Mouse (Mus musculus) liver (tissue): ENCODE measurements around the gene Fetub.
"Not testable (repeated sequence)": the region's sequence is repeated elsewhere in the genome, so short reads cannot be mapped to it uniquely, and the experiment has no call there.

ENCODE experiments used
- DNase-seq: peaks from one replicate; pipeline ENCODE4 v3.0.0-alpha.2; 2020; ENCODE audit warnings: mixed read lengths

Fetub gene

DNA sequence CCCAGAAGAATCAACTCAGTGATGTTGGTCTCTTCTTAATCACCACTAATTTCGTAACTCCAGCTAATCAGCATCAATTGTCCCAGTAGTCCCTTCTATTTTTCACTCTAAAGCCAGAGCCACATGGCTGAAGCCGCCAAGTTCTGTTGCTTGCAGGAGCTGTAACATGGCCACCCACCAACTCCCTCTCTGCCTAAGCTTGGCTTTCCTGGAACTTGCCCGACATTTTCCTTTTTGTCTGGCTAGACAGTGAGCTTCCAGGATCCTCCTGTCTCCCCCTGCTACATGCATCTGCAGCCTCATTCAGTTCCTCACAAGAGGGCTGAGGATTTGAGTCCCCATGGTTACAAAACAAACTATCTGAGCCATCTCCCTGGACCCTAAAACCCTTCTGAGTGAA, 6.1 kb upstream of the Fetub start:
- no peak for DNase-seq

DNA sequence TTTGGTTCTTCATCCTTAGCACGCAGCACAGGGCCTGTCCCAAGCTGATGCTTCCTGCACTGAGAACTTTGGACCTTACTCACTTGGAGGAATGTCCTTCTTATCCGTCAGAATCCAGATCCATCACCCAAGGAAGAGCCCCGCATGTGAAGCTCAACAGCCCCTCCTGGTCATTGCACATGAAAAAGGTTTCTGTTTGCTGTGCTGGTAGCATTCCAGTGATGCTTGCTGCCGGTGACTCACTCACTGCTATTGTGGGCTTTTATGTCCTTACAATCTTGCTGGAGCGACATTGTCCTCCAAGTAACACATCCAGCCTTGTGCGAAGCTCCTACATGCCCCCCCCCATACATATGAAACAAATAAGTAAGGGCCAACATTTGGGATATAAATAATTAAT, 5.2 kb upstream of the Fetub start:
- DNase-seq = no peak

DNA sequence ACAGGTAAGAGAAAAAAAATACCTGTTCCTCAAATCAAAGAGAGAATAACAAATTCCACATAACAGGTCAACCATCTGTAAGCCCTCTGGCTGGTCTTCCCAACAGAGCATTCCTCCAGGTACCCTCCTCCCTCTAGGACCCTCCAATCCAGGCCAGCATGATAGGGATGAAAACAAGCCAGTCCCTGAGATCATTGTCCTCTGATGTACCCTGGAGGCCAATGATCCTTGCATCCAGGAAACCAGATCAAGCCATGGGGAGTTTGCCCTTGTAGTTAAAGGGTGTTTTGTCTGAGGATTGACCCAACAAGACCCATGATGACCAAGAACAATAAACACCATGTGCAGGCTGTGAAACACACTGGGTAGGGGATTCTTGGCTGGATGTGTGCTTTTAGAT, 3.9 kb upstream of the Fetub start:
- DNase-seq = no peak

DNA sequence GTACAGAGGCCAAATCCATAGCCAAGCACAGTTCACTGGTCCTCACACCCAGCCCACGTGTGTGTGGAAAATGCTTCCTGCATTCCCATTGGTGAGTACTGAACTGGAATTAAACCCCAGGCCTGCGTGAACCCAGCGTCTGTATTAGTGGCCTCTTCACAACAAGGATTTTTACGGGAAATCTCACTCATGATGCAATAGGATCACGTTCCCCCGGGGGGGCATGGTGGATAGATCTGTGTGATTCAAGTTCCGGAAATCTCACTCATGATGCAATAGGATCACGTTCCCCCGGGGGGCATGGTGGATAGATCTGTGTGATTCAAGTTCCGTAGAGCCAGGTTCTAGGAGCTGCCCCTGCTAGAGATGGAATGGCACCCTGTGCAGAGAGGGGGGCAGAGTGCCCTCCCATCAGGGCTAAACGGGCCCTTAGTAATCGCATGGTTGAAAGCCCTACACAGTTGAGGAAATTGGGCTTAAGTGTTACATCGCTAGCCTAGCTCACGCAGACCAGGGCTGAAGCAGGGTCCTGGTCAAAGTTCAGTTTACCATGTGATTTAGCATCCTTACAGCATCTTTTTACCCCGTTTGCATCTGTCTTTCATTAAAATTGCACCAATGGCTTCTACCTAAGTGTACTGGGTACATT, 654 bp downstream of the Fetub start:
- DNase-seq = no peak

GRCm38 (mm10) chr16:22919971-22920854, 2.1 kb downstream of the Fetub start:
- DNase-seq = peak; percentile 15

- no peak for DNase-seq
Measured at GRCm38 (mm10) chr16:22921761-22922160, 3.6 kb downstream of the Fetub start.

GRCm38 (mm10) chr16:22922433-22922832, 4.3 kb downstream of the Fetub start:
- DNase-seq = no peak

DNA sequence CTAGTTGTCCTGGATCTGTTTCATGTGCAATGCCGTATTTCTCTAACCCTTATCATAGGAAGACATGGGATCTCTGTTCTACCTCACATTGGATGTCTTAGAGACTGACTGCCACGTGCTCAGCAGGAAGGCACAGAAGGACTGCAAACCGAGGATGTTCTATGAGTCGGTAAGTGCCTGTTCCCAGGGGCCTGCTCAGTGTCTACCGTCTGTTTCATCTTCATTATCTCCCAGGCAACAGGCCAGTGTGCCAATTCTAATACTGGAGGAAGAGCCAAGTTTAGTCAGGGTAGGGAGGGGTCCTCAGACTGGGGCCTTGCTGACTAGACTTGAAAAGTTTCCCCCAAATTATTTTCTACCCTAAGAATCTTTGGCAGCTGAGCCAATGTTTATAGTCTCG, 11.4 kb downstream of the Fetub start:
- no peak for DNase-seq

DNA sequence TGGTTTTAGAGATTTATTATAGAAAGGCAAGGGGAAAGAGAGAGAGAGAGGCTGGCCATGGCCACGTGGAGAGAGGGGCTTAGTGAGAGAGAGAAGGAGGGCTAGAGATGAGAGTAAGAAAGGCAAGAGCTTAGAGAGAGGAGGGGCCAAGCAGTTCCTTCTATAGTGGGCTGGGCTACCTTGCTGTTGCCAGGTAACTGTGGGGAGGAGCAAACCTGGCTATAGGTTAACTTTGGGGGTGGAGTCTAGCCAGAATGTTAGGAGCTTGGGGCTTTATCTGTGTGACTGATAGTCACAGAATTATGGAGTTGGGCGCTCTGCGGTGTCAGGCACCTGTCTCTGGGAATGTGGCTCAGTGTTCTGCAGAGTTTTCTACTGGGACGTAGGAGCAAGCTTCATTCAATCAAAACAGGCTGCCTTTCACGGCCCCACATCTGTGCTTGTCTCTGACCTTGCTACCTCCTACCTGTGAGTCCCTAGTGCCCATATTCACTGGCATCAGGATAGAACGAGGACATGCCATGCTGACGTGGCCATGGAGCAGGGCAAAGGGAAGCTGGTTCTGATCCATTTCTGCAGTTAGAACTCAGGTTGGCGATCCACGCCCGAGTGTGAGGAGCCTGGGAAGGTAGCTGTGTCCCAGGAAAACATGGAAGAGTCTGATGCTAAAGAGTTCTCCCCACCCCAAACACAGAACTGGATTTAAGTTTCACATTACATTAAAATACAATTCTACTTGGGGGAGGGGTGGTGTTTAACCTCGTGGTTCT, 13.5 kb downstream of the Fetub start:
- no peak for DNase-seq

- no peak for DNase-seq
Measured at GRCm38 (mm10) chr16:22937631-22938030, 19.5 kb downstream of the Fetub start.

GRCm38 (mm10) chr16:22938541-22938940, 20.4 kb downstream of the Fetub start:
- DNase-seq = no peak

DNA sequence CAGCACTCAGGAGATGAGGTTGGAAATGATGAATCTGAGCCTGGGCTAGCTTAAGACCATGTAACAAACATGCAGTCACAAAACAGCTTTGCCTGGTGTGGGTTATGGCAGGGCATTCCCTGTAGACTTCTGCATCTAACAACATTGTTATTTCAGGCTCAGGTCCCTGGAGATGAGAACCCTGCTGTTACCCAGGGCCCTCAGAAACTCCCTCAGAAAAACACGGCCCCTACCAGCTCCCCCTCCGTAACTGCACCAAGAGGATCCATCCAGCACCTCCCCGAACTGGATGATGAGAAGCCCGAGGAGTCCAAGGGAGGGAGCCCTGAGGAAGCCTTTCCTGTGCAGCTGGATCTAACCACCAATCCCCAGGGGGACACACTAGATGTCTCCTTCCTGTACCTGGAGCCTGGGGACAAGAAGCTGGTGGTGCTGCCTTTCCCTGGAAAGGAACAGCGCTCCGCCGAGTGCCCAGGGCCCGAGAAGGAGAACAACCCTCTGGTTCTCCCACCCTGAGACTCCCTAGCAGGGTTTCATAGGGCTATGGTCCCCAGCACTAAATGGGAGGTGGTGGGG, 21.1 kb downstream of the Fetub start:
- DNase-seq = no peak

DNA sequence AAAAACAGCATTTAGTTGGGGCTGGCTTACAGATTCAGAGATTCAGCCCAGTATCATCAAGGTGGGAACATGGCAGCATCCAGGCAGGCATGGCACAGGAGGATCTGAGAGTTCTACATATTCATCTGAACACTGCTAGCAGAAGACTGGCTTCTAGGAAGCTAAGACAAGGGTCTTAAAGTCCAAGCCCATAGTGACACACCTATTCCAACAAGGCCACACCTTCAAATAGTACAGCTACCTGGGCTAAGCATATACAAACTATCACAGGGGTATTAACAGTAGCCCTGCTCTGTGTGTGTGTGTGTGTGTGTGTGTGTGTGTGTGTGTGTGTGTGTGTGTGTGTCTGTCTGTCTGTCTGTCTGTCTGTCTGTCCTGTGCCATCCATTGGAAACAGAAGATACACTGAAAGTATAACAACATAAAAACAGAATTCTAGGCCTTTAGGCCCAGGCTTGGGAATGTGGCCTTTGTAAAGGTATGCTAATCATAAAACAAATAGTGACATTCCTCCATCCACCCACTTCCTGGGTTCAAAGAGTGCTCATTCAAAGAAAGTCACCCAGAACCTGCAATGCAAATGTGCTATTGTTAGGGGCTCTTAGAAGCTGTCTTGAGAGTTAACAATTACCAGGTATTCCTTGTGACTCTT, 23.8 kb downstream of the Fetub start:
- not testable (repeated sequence) for DNase-seq

DNA sequence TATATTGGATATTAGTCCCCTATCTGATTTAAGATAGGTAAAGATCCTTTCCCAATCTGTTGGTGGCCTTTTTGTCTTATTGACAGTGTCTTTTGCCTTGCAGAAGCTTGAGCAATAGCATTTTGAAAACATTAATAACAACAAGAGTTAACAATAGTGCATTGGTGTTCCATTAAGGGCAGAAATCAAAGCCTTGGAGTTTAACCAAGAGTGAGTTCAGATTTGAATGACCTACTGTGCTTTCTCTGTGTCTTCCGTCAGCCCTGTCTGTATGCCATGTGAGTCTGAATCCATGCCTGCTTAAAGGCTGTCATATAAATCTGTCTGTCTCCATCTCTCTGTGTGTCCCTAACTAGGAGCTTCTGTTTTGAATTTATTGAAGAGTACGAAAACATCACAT, 29.2 kb downstream of the Fetub start:
- DNase-seq = no peak

DNA sequence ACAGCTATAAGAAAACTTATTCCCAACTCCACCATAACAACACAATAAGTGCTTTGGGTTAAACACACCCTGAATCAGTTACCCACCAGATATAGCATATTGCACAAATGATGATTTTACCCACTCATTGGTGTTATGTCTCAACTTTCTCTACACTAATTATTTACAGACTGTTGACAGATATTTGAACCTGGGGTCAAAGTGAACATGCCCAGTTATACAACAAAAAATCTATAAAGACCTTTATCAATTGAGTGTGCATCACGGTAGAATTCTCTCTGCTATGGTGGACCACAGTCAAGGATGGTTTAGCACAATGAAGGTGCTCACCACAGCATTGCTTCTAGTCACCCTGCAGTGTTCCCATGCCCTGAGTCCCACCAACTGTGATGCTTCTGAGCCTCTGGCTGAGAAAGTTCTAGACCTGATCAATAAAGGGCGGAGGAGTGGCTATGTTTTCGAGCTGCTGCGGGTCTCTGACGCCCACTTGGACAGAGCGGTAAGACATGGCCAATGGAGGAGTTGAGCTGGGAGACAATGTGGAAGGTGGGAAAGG, 32.8 kb downstream of the Fetub start, which contains the start of gene Hrg:
Hrg (plus strand) TSS at position 233 of the 556 bp plus-strand sequence.
- no peak for DNase-seq

- DNase-seq = no peak
Measured at GRCm38 (mm10) chr16:22953069-22953468, 34.9 kb downstream of the Fetub start.

- peak; percentile 14 for DNase-seq
Measured at GRCm38 (mm10) chr16:22955397-22956084, 37.4 kb downstream of the Fetub start.

DNA sequence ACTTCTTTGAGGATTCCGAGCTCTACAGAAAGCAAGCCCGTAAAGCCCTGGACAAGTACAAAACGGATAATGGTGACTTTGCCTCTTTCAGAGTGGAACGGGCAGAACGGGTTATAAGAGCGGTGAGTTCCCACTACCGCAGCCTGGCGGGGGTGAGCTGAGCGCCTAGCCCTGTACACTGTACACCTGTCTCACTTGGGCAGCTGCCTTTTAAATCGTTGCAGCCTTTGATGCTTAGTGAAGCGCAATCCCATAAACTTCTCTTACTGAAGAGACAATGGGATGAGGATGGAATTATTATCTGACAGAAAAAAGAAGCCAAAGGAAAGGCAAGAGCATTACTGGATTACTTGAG, 37.9 kb downstream of the Fetub start:
- no peak for DNase-seq

DNA sequence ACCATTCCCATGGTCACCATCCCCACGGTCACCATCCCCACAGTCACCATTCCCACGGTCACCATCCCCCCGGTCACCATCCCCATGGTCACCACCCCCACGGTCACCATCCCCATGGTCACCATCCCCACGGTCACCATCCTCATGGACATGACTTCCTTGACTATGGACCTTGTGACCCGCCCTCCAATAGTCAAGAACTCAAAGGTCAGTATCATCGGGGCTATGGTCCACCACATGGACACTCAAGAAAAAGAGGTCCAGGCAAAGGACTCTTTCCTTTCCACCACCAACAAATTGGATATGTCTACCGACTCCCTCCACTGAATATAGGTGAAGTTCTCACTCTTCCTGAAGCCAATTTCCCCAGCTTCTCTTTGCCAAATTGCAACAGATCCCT, 42.9 kb downstream of the Fetub start:
- no peak for DNase-seq

GRCm38 (mm10) chr16:22962256-22962655, 44.1 kb downstream of the Fetub start:
- DNase-seq = no peak

GRCm38 (mm10) chr16:22963293-22963692, 45.2 kb downstream of the Fetub start:
- DNase-seq = no peak
